Comparison of ENCODE assay signal across 8 mouse cellular contexts in genomic region chr17:35194844-35195630, GRCm38 (mm10). TPM values are rescaled to one million over a fixed set of nuclear protein-coding genes. Genes with fewer than 3 reads are reported as not detected.
DNase-seq lines count a peak whose midpoint lies in the region; ATAC-seq and TF ChIP-seq lines count a peak whose summit lies in the region.

No protein-coding gene starts in this region.

- H3K4me3 ChIP-seq in left cerebral cortex, adult 2 months, result peak overlapping the region; percentile 47
- H3K4me3 ChIP-seq in embryonic facial prominence, embryonic 13.5 days, result peak overlapping the region; percentile 49
- peak overlapping the region; percentile 50 for H3K4me3 ChIP-seq in limb, embryonic 10.5 days
- peak overlapping the region; percentile 41 for H3K4me3 ChIP-seq in neural tube, embryonic 15.5 days (replicated peaks)

- WGBS in embryonic facial prominence, embryonic 13.5 days, result 42% methylated on average over 19 of the region's 19 CpGs
- WGBS in limb, embryonic 10.5 days, result 41% methylated on average over 19 of the region's 19 CpGs
- WGBS in neural tube, embryonic 15.5 days, result 48% methylated on average over 19 of the region's 19 CpGs

- H3K9me3 ChIP-seq in embryonic facial prominence, embryonic 13.5 days, result no peaks in the 10 kb centered on the region
- no peaks in the 10 kb centered on the region for H3K9me3 ChIP-seq in limb, embryonic 10.5 days (replicated peaks)
- no peaks in the 10 kb centered on the region for H3K9me3 ChIP-seq in neural tube, embryonic 15.5 days (replicated peaks)

- no peak for ATAC-seq in embryonic facial prominence, embryonic 13.5 days (ENCODE audit: insufficient number of reproducible peaks, insufficient read depth, low FRiP score, low TSS enrichment, low read depth)
- ATAC-seq in neural tube, embryonic 15.5 days (ENCODE audit: low FRiP score), result no peak

- no peaks in the 10 kb centered on the region for H3K36me3 ChIP-seq in embryonic facial prominence, embryonic 13.5 days
- no peaks in the 10 kb centered on the region for H3K36me3 ChIP-seq in limb, embryonic 10.5 days
- no peaks in the 10 kb centered on the region for H3K36me3 ChIP-seq in neural tube, embryonic 15.5 days

- intact Hi-C loops in left cerebral cortex, adult 2 months (cut with DNase I), result no loop called here
- intact Hi-C loops in left cerebral cortex, postnatal 14 days (cut with DNase I), result no loop called here

- peaks cover 14% of the 10 kb centered on the region; the same call in 1 of the 2 replicates for H3K4me1 ChIP-seq in embryonic facial prominence, embryonic 13.5 days
- peaks cover 40% of the 10 kb centered on the region for H3K4me1 ChIP-seq in limb, embryonic 10.5 days
- peaks cover 16% of the 10 kb centered on the region for H3K4me1 ChIP-seq in neural tube, embryonic 15.5 days

- DNase-seq in left cerebral cortex, adult 2 months (ENCODE audit: extremely low spot score in 1 of 2, low spot score in 2 of 2), result no peak
- no peak for DNase-seq in left cerebral cortex, postnatal 14 days (ENCODE audit: low spot score in 2 of 2)
- no peak for DNase-seq in limb, embryonic 10.5 days (ENCODE audit: low spot score)
- no peak for DNase-seq in urinary bladder, postnatal 36 days (ENCODE audit: low spot score in 2 of 2)
- no peak for DNase-seq in cerebellum, adult 18-20 months
- DNase-seq in embryo, embryonic 10.5 days (ENCODE audit: low spot score), result no peak

- H3K27ac ChIP-seq in left cerebral cortex, adult 2 months, result no peak overlapping the region
- H3K27ac ChIP-seq in embryonic facial prominence, embryonic 13.5 days, result no peak overlapping the region
- peak overlapping the region; percentile 50; the same call in 1 of the 2 replicates for H3K27ac ChIP-seq in limb, embryonic 10.5 days
- no peak overlapping the region for H3K27ac ChIP-seq in neural tube, embryonic 15.5 days (replicated peaks)

- H3K4me2 ChIP-seq in embryonic facial prominence, embryonic 13.5 days, result peak overlapping the region; percentile 77
- peak overlapping the region; percentile 68 for H3K4me2 ChIP-seq in neural tube, embryonic 15.5 days

- no peak for TF ChIP-seq CTCF in left cerebral cortex, adult 2 months (IDR thresholded peaks at IDR 0.05)

- peak overlapping the region; percentile 69 for H3K9ac ChIP-seq in embryonic facial prominence, embryonic 13.5 days
- 0 out of 2 replicates have a peak overlapping the region, but pooled peaks have one; percentile 12 for H3K9ac ChIP-seq in neural tube, embryonic 15.5 days (replicated peaks)

- peaks cover 63% of the 10 kb centered on the region for H3K27me3 ChIP-seq in embryonic facial prominence, embryonic 13.5 days
- peaks cover 67% of the 10 kb centered on the region for H3K27me3 ChIP-seq in limb, embryonic 10.5 days (ENCODE audit: low read depth, poor library complexity, severe bottlenecking)
- peaks cover 38% of the 10 kb centered on the region for H3K27me3 ChIP-seq in neural tube, embryonic 15.5 days (replicated peaks)

RNA-seq across cellular contexts. Expression of gene Ltb, which starts 0.8 kb away (rescaled TPM):
- under 1 TPM; 0.79 to 0.86 TPM for total RNA-seq in left cerebral cortex, adult 2 months (2021)
- 1 to 10 TPM in 1 of 2 experiments, under 1 TPM in 1; 0.55 to 1.0 TPM for total RNA-seq in left cerebral cortex, postnatal 14 days (2021)
- polyA plus RNA-seq in embryonic facial prominence, embryonic 13.5 days (2015; fragmentation: Nextera tagmentation; extraction: Ambion mirVana), result 1.8 and 2.1 TPM in 2 replicates
- polyA plus RNA-seq in limb, embryonic 10.5 days (2016; fragmentation: Nextera tagmentation; extraction: Ambion mirVana), result 0.38 and 0.45 TPM in 2 replicates
- polyA plus RNA-seq in neural tube, embryonic 15.5 days (2015; fragmentation: Nextera tagmentation; extraction: Ambion mirVana), result 0.63 and 7.3 TPM in 2 replicates

RNA-seq across cellular contexts. Expression of gene Tnf, which starts 6.8 kb away (rescaled TPM):
- not detected for total RNA-seq in left cerebral cortex, adult 2 months (2021)
- not detected for total RNA-seq in left cerebral cortex, postnatal 14 days (2021)
- polyA plus RNA-seq in embryonic facial prominence, embryonic 13.5 days (2015; fragmentation: Nextera tagmentation; extraction: Ambion mirVana), result 0.37 TPM in 1 of 2 replicates, not detected in the other
- 0.14 TPM in 1 of 2 replicates, not detected in the other for polyA plus RNA-seq in limb, embryonic 10.5 days (2016; fragmentation: Nextera tagmentation; extraction: Ambion mirVana)
- 0.09 and 0.28 TPM in 2 replicates for polyA plus RNA-seq in neural tube, embryonic 15.5 days (2015; fragmentation: Nextera tagmentation; extraction: Ambion mirVana)

RNA-seq across cellular contexts. Expression of gene Lst1, which starts 6.8 kb away (rescaled TPM):
- total RNA-seq in left cerebral cortex, adult 2 months (2021), result 1 to 10 TPM; 6.4 to 7.4 TPM
- 1 to 10 TPM; 5.8 to 7.8 TPM for total RNA-seq in left cerebral cortex, postnatal 14 days (2021)
- polyA plus RNA-seq in embryonic facial prominence, embryonic 13.5 days (2015; fragmentation: Nextera tagmentation; extraction: Ambion mirVana), result 13.1 and 16.1 TPM in 2 replicates
- 1.6 and 2.0 TPM in 2 replicates for polyA plus RNA-seq in limb, embryonic 10.5 days (2016; fragmentation: Nextera tagmentation; extraction: Ambion mirVana)
- 8.3 and 12.1 TPM in 2 replicates for polyA plus RNA-seq in neural tube, embryonic 15.5 days (2015; fragmentation: Nextera tagmentation; extraction: Ambion mirVana)

RNA-seq across cellular contexts. Expression of gene Lta, which starts 10.1 kb away (rescaled TPM):
- total RNA-seq in left cerebral cortex, adult 2 months (2021), result under 1 TPM; 0.41 to 0.65 TPM
- total RNA-seq in left cerebral cortex, postnatal 14 days (2021), result under 1 TPM; 0.42 to 0.72 TPM
- 0.24 TPM in 1 of 2 replicates, not detected in the other for polyA plus RNA-seq in embryonic facial prominence, embryonic 13.5 days (2015; fragmentation: Nextera tagmentation; extraction: Ambion mirVana)
- polyA plus RNA-seq in limb, embryonic 10.5 days (2016; fragmentation: Nextera tagmentation; extraction: Ambion mirVana), result not detected in 2 replicates
- polyA plus RNA-seq in neural tube, embryonic 15.5 days (2015; fragmentation: Nextera tagmentation; extraction: Ambion mirVana), result 0.75 and 0.77 TPM in 2 replicates

RNA-seq across cellular contexts. Expression of gene Aif1, which starts 19.2 kb away (rescaled TPM):
- 10 to 100 TPM in 1 of 2 experiments, 1 to 10 TPM in 1; 8.0 to 14.4 TPM for total RNA-seq in left cerebral cortex, adult 2 months (2021)
- total RNA-seq in left cerebral cortex, postnatal 14 days (2021), result 10 to 100 TPM; 10.6 to 12.3 TPM
- 8.1 and 9.8 TPM in 2 replicates for polyA plus RNA-seq in embryonic facial prominence, embryonic 13.5 days (2015; fragmentation: Nextera tagmentation; extraction: Ambion mirVana)
- polyA plus RNA-seq in limb, embryonic 10.5 days (2016; fragmentation: Nextera tagmentation; extraction: Ambion mirVana), result 1.5 and 1.8 TPM in 2 replicates
- 12.1 and 12.3 TPM in 2 replicates for polyA plus RNA-seq in neural tube, embryonic 15.5 days (2015; fragmentation: Nextera tagmentation; extraction: Ambion mirVana)
